Mouse (Mus musculus) CH12.LX (cell line): Measurements from ENCODE around the gene Olfml2b. TPM values are rescaled to one million over a fixed set of nuclear protein-coding genes. Genes with fewer than 3 reads are reported as not detected.
A peak's percentile ranks its signal among the peaks of the same experiment; 100 is the strongest.

Experiments
- DNase-seq: peaks from one replicate; pipeline ENCODE4 v3.0.0-alpha.2; 2013; ENCODE audit errors: extremely low read depth
- H3K27ac ChIP-seq: 2 replicates; pipeline ENCODE4 v1.5.1; 2012; ENCODE audit warnings: low read depth, mild to moderate bottlenecking, control low read depth, moderate library complexity; ENCODE audit not compliant: insufficient read depth
- H3K27me3 ChIP-seq: replicated peaks from 2 replicates; pipeline ENCODE3; 2012; ENCODE audit warnings: inconsistent platforms
- H3K36me3 ChIP-seq, 2 experiments: replicated peaks in 1 of 2; 2 replicates each; pipeline versions ENCODE3 to v1.6.1; 2012; ENCODE audit warnings: inconsistent platforms in 1 of 2, low read length in 1 of 2, mild to moderate bottlenecking in 1 of 2, mixed read lengths in 1 of 2, moderate library complexity in 1 of 2; ENCODE audit not compliant: control insufficient read depth in 1 of 2, insufficient read depth in 1 of 2
- H3K4me1 ChIP-seq, 2 experiments: 2 replicates each; pipeline ENCODE4 v1.6.1; 2012; ENCODE audit warnings: inconsistent platforms in 1 of 2, moderate library complexity in 1 of 2; ENCODE audit not compliant: insufficient read depth in 2 of 2, control insufficient read depth in 1 of 2
- H3K4me2 ChIP-seq: 2 replicates; pipeline ENCODE4 v1.6.1; 2012; ENCODE audit warnings: low read depth, mild to moderate bottlenecking, control low read depth; ENCODE audit not compliant: poor library complexity, insufficient read depth, severe bottlenecking
- H3K4me3 ChIP-seq, 3 experiments: fragments of 150-350 bp in 1 of 3; sonication (generic) in 1 of 3; replicated peaks in 1 of 3; 2 replicates each; pipeline versions ENCODE3 to v1.5.1; 2011 to 2012; ENCODE audit warnings: low read depth in 2 of 3, low read length in 2 of 3, mild to moderate bottlenecking in 2 of 3, moderate library complexity in 2 of 3, control low read depth in 1 of 3, improper control_type of control experiment in 1 of 3, inconsistent platforms in 1 of 3, mixed read lengths in 1 of 3; ENCODE audit not compliant: poor library complexity in 1 of 3
- H3K79me2 ChIP-seq: replicated peaks from 2 replicates; pipeline ENCODE4 v1.6.1; 2012; ENCODE audit warnings: mild to moderate bottlenecking, moderate library complexity; ENCODE audit not compliant: control insufficient read depth, poor library complexity, insufficient read depth, severe bottlenecking; ENCODE audit errors: extremely low read depth
- H3K9ac ChIP-seq: 2 replicates; pipeline ENCODE4 v1.6.1; 2012; ENCODE audit warnings: low read depth, mild to moderate bottlenecking, control low read depth, moderate library complexity; ENCODE audit not compliant: insufficient read depth
- H3K9me3 ChIP-seq: replicated peaks from 2 replicates; pipeline ENCODE3; 2012; ENCODE audit warnings: low read length, inconsistent platforms, mixed read lengths
- BHLHE40 ChIP-seq: IDR thresholded peaks from 2 replicates; pipeline ENCODE4 v1.6.1; 2011; ENCODE audit warnings: mild to moderate bottlenecking, low read depth, low read length, improper control_type of control experiment
- CHD1 ChIP-seq: IDR thresholded peaks from 2 replicates; pipeline ENCODE4 v1.6.1; 2012; ENCODE audit warnings: low read depth, low read length, improper control_type of control experiment, inconsistent platforms
- CHD2 ChIP-seq: IDR thresholded peaks from 2 replicates; pipeline ENCODE4 v1.6.1; 2011; ENCODE audit warnings: low read length, improper control_type of control experiment
- CTCF ChIP-seq, 2 experiments: IDR thresholded peaks in 1 of 2; conservative IDR thresholded peaks in 1 of 2; 2 replicates each; pipeline ENCODE4 v1.5.1; 2011 to 2012; ENCODE audit warnings: low read depth in 2 of 2, low read length in 2 of 2, improper control_type of control experiment in 1 of 2, inconsistent platforms in 1 of 2, mild to moderate bottlenecking in 1 of 2, moderate library complexity in 1 of 2
- E2F4 ChIP-seq: IDR thresholded peaks from 2 replicates; pipeline ENCODE4 v1.6.1; 2011; ENCODE audit warnings: low read depth, low read length, improper control_type of control experiment; ENCODE audit not compliant: insufficient replicate concordance
- EP300 ChIP-seq: IDR thresholded peaks from 2 replicates; pipeline ENCODE4 v1.6.1; 2011; ENCODE audit warnings: low read length, improper control_type of control experiment
- GABPA ChIP-seq: IDR thresholded peaks from 2 replicates; pipeline ENCODE4 v1.6.1; 2012; ENCODE audit warnings: low read depth, low read length, improper control_type of control experiment, inconsistent platforms; ENCODE audit not compliant: insufficient replicate concordance
- IRF4 ChIP-seq: IDR thresholded peaks from 2 replicates; pipeline ENCODE4 v1.6.1; 2014; ENCODE audit warnings: low read depth, mild to moderate bottlenecking, inconsistent platforms, low read length, improper control_type of control experiment
- JUN ChIP-seq: IDR thresholded peaks from 2 replicates; pipeline ENCODE4 v1.6.1; 2011; ENCODE audit warnings: low read depth, mild to moderate bottlenecking, low read length, improper control_type of control experiment, moderate library complexity; ENCODE audit not compliant: insufficient read depth
- MAX ChIP-seq: IDR thresholded peaks from 2 replicates; pipeline ENCODE4 v1.6.1; 2011; ENCODE audit warnings: low read length, improper control_type of control experiment
- MAZ ChIP-seq: IDR thresholded peaks from 2 replicates; pipeline ENCODE4 v1.6.1; 2012; ENCODE audit warnings: low read depth, mild to moderate bottlenecking, inconsistent platforms, low read length, improper control_type of control experiment, moderate library complexity
- MXI1 ChIP-seq: IDR thresholded peaks from 2 replicates; pipeline ENCODE4 v1.6.1; 2011; ENCODE audit warnings: mild to moderate bottlenecking, low read depth, low read length, improper control_type of control experiment
- MYC ChIP-seq: IDR thresholded peaks from 2 replicates; pipeline ENCODE4 v1.6.1; 2011; ENCODE audit warnings: low read depth, mild to moderate bottlenecking, improper control_type of control experiment, low read length
- NELFE ChIP-seq: IDR thresholded peaks from 2 replicates; pipeline ENCODE4 v1.6.1; 2011; ENCODE audit warnings: low read depth, low read length, improper control_type of control experiment
- NRF1 ChIP-seq: IDR thresholded peaks from 2 replicates; pipeline ENCODE4 v1.6.1; 2014; ENCODE audit warnings: low read depth, mild to moderate bottlenecking, inconsistent platforms, low read length, improper control_type of control experiment, moderate library complexity
- PAX5 ChIP-seq: IDR thresholded peaks from 2 replicates; pipeline ENCODE4 v1.6.1; 2012; ENCODE audit warnings: low read length, inconsistent platforms, mixed read lengths
- POLR2A ChIP-seq: IDR thresholded peaks from 2 replicates; pipeline ENCODE4 v1.6.1; 2011; ENCODE audit warnings: low read depth, mild to moderate bottlenecking, improper control_type of control experiment, low read length
- POLR2AphosphoS2 ChIP-seq: IDR thresholded peaks from 2 replicates; pipeline ENCODE4 v1.6.1; 2011; ENCODE audit warnings: low read depth, low read length, improper control_type of control experiment
- RCOR1 ChIP-seq: conservative IDR thresholded peaks from 2 replicates; pipeline ENCODE4 v1.6.1; 2012; ENCODE audit warnings: low read depth, mild to moderate bottlenecking, inconsistent platforms, low read length, improper control_type of control experiment
- SIN3A ChIP-seq: IDR thresholded peaks from 2 replicates; pipeline ENCODE4 v1.6.1; 2012; ENCODE audit warnings: low read length, improper control_type of control experiment, inconsistent platforms
- SMC3 ChIP-seq: IDR thresholded peaks from 2 replicates; pipeline ENCODE4 v1.6.1; 2011; ENCODE audit warnings: low read depth, low read length, improper control_type of control experiment
- UBTF ChIP-seq: IDR thresholded peaks from 2 replicates; pipeline ENCODE4 v1.6.1; 2012; ENCODE audit warnings: low read depth, mild to moderate bottlenecking, inconsistent platforms, low read length, improper control_type of control experiment, moderate library complexity
- USF1 ChIP-seq: IDR thresholded peaks from 2 replicates; pipeline ENCODE4 v1.6.1; 2014; ENCODE audit warnings: low read depth, mild to moderate bottlenecking, inconsistent platforms, low read length, improper control_type of control experiment
- USF2 ChIP-seq: conservative IDR thresholded peaks from 2 replicates; pipeline ENCODE4 v1.6.1; 2011; ENCODE audit warnings: low read depth, low read length, improper control_type of control experiment
- ZC3H11A ChIP-seq: IDR thresholded peaks from 2 replicates; pipeline ENCODE4 v1.6.1; 2012; ENCODE audit warnings: low read depth, mild to moderate bottlenecking, inconsistent platforms, low read length, improper control_type of control experiment
- ZKSCAN1 ChIP-seq: IDR thresholded peaks from 2 replicates; pipeline ENCODE4 v1.6.1; 2012; ENCODE audit warnings: low read depth, inconsistent platforms, low read length, improper control_type of control experiment, borderline replicate concordance
- ZMIZ1 ChIP-seq: IDR thresholded peaks from 2 replicates; pipeline ENCODE4 v1.6.1; 2012; ENCODE audit warnings: low read depth, mild to moderate bottlenecking, inconsistent platforms, low read length, improper control_type of control experiment
- dilution Hi-C: fragments of 300-500 bp; cut with MboI; formaldehyde crosslinking; loops from 2 replicates; pipeline ENCODE4 v1.14.3; 2020; ENCODE audit warnings: low sequenced_read_pairs; ENCODE audit not compliant: extremely low pct_unique_long_range_greater_than_20kb, extremely low pct_ligation_motif_present
- in situ Hi-C: fragments of 300-500 bp; cut with MboI; formaldehyde crosslinking; loops from 3 replicates; pipeline ENCODE4 v1.14.3; 2019; ENCODE audit warnings: low sequenced_read_pairs, low pct_ligation_motif_present, low pct_unique_long_range_greater_than_20kb, mixed read lengths
- polyA plus RNA-seq: library from polyadenylated mRNA; unstranded; fragments of >175 nt; gene quantifications from 2 replicates; pipeline ENCODE4 v1.2.1, GENCODE M21; 2012; ENCODE audit warnings: low read depth; ENCODE audit not compliant: insufficient read length
- total RNA-seq, 2 experiments: library from RNA; depleted of rRNA; stranded (reverse); fragments of 300-350 nt in 1 of 2; fragments of >200 nt in 1 of 2; gene quantifications; 2 replicates each; pipeline ENCODE4 v1.2.3; 2012 to 2014

Gene Olfml2b
- total and polyA plus RNA-seq, 3 experiments, result 0.34 to 1.0 (median 0.35) TPM

DNA sequence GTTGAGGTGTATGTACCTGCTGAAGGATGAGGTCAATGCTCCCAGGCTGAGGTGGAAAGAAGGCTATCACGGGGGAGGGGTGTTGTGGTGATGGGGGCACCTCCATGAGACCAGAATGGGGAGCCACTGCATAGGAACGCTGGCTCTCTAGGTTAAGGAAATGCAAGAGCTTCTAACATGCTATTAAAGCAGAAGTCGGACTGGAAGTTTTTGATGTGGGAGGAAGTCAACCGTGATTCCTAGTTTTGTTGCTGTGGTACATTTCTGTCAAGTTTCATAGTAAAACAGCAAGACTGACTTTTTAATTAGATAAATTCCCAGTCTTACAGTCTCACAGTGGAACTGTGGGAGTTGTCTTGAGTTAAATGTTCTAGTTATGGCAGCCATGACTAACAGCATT lies 61.7 kb downstream of the Olfml2b start:
- H3K4me3 ChIP-seq, result no peak overlapping the region
- H3K9me3 ChIP-seq, result no peaks in the 10 kb centered on the region
- H3K36me3 ChIP-seq, result peaks cover 20 to 38% of the 10 kb centered on the region in 2 experiments
- in situ Hi-C loops, result no loop called here
- dilution Hi-C loops, result no loop called here
- no peaks in the 10 kb centered on the region for H3K27me3 ChIP-seq
- TF ChIP-seq RCOR1 (no peak), ZC3H11A (no peak), CHD2 (no peak), MAX (no peak), MAZ (no peak), E2F4 (no peak), POLR2A (no peak), USF2 (no peak), SIN3A (no peak), NELFE (no peak), MYC (no peak), ZKSCAN1 (no peak), JUN (no peak), CHD1 (no peak)
- TF ChIP-seq, all 38 proteins: peak for 0
- no peak overlapping the region for H3K9ac ChIP-seq
- peaks cover 6% of the 10 kb centered on the region for H3K79me2 ChIP-seq
- no peak overlapping the region for H3K4me2 ChIP-seq
- H3K4me1 ChIP-seq, result peaks cover 29 to 95% of the 10 kb centered on the region in 2 experiments
- no peak overlapping the region for H3K27ac ChIP-seq
- no peak for DNase-seq

- Histone ChIP-seq H3K4me1 (peaks cover 16 to 73% of the 10 kb centered on the region in 2 experiments), H3K9ac (peak overlapping the region; percentile 29; the same call in 1 of the 2 replicates), H3K4me3 (no peak overlapping the region), H3K27me3 (no peaks in the 10 kb centered on the region), H3K9me3 (no peaks in the 10 kb centered on the region), H3K79me2 (peaks cover 9% of the 10 kb centered on the region), H3K4me2 (no peak overlapping the region), H3K27ac (peak overlapping the region; percentile 91), H3K36me3 (peaks cover 20 to 36% of the 10 kb centered on the region in 2 experiments)
- DNase-seq, result no peak
- dilution Hi-C loops (no loop called here), in situ Hi-C loops (no loop called here)
- TF ChIP-seq E2F4 (no peak), POLR2AphosphoS2 (0 out of 2 replicates have a peak, but pooled peaks have one; percentile 12)
These were observed 64.7 kb downstream of the Olfml2b start for GRCm38 (mm10) chr1:170709034-170709433.

DNA sequence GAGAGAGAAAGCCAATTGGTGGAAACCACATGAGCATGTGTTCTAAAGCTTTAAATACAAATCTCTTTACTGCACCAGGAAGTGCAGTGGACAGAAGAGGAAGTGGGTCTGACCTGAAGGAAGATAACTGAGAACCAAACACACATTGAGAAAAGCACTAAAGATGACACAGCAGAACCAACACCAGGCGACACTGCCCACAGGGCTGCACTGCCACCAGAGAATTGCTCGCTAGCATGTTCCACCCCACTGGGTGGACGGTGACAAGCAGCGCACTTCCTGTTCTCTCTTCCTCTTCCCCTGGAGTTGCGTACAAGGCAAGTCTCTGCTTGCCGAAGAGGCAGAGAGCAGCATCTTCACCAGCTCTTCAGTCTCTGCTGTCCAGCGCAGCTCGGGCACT lies 65.1 kb downstream of the Olfml2b start:
- H3K27ac ChIP-seq, result peak overlapping the region; percentile 91
- dilution Hi-C loops (no loop called here), in situ Hi-C loops (no loop called here)
- peak overlapping the region in 2 of 3 experiments; percentile 49 to 54 for H3K4me3 ChIP-seq
- H3K9me3 ChIP-seq, result no peaks in the 10 kb centered on the region
- peaks cover 16 to 73% of the 10 kb centered on the region in 2 experiments for H3K4me1 ChIP-seq
- peaks cover 9% of the 10 kb centered on the region for H3K79me2 ChIP-seq
- DNase-seq, result peak; percentile 97
- H3K27me3 ChIP-seq, result no peaks in the 10 kb centered on the region
- H3K4me2 ChIP-seq, result peak overlapping the region; percentile 87
- peak overlapping the region; percentile 62 for H3K9ac ChIP-seq
- peaks cover 20 to 34% of the 10 kb centered on the region in 2 experiments for H3K36me3 ChIP-seq
- TF ChIP-seq CTCF (conservative IDR thresholded peaks at IDR 0.05 in 1 of 2, IDR thresholded peaks at IDR 0.05 in 1 of 2; ENCODE audit: low read depth in 2 of 2, low read length in 2 of 2), result no peak
- TF ChIP-seq NRF1, result peak; percentile 67; the same call in 1 of the 2 replicates
- TF ChIP-seq SMC3, result peak; percentile 37; the same call in 1 of the 2 replicates
- peak; percentile 63 for TF ChIP-seq BHLHE40
- peak; percentile 91 for TF ChIP-seq MYC
- TF ChIP-seq MXI1, result peak; percentile 88
- TF ChIP-seq UBTF, result no peak
- TF ChIP-seq PAX5, result no peak
- TF ChIP-seq IRF4, result peak; percentile 95
- TF ChIP-seq MAX, result peak; percentile 82
- TF ChIP-seq GABPA, result peak; percentile 5; the same call in 1 of the 2 replicates
- peak; percentile 93 for TF ChIP-seq EP300
- peak; percentile 82 for TF ChIP-seq POLR2A
- TF ChIP-seq ZMIZ1, result peak; percentile 23; the same call in 1 of the 2 replicates
- no peak for TF ChIP-seq USF1
